Mouse (Mus musculus): ENCODE results near the gene Gripap1. TPM values are rescaled to one million over a fixed set of nuclear protein-coding genes. Genes with fewer than 3 reads are reported as not detected.
"Not testable (repeated sequence)": the region's sequence is repeated elsewhere in the genome, so short reads cannot be mapped to it uniquely, and the experiment has no call there.

Gripap1 gene
- polyA plus RNA-seq, 1 experiment from 2014 or later = 47.3 TPM

GRCm38 (mm10) chrX:7793361-7793760 is 3.8 kb downstream of the Gripap1 start:
- no peaks in the 10 kb centered on the region for H3K9me3 ChIP-seq
- no peak overlapping the region for H3K9ac ChIP-seq
- 51% methylated on average over 3 of the region's 3 CpGs for WGBS
- no peak overlapping the region for H3K27ac ChIP-seq
- ATAC-seq (ENCODE audit: low FRiP score, low read depth) = no peak
- H3K4me1 ChIP-seq = peaks cover 5% of the 10 kb centered on the region; the same call in 1 of the 2 replicates
- no peaks in the 10 kb centered on the region; the same call in 1 of the 2 replicates for H3K36me3 ChIP-seq
- no peak overlapping the region for H3K4me2 ChIP-seq (replicated peaks)
- H3K27me3 ChIP-seq = no peaks in the 10 kb centered on the region
- H3K4me3 ChIP-seq = no peak overlapping the region

- ATAC-seq (ENCODE audit: low FRiP score, low read depth) = no peak
- Histone ChIP-seq H3K27me3 (no peaks in the 10 kb centered on the region), H3K4me3 (no peak overlapping the region), H3K36me3 (peaks cover 2% of the 10 kb centered on the region), H3K27ac (no peak overlapping the region), H3K4me2 (replicated peaks) (no peak overlapping the region), H3K9ac (no peak overlapping the region), H3K9me3 (no peaks in the 10 kb centered on the region), H3K4me1 (peaks cover 5% of the 10 kb centered on the region; the same call in 1 of the 2 replicates)
- WGBS = 23% methylated on average over 7 of the region's 7 CpGs
Observed at GRCm38 (mm10) chrX:7795016-7795415, 5.5 kb downstream of the Gripap1 start.

- no peak overlapping the region for H3K4me3 ChIP-seq
- 77% methylated on average over 3 of the region's 3 CpGs for WGBS
- H3K36me3 ChIP-seq = peaks cover 4% of the 10 kb centered on the region
- no peak overlapping the region for H3K27ac ChIP-seq
- ATAC-seq (ENCODE audit: low FRiP score, low read depth) = no peak
- H3K27me3 ChIP-seq = no peaks in the 10 kb centered on the region
- H3K9me3 ChIP-seq = no peaks in the 10 kb centered on the region
- H3K9ac ChIP-seq = no peak overlapping the region
- no peak overlapping the region for H3K4me2 ChIP-seq (replicated peaks)
- no peaks in the 10 kb centered on the region for H3K4me1 ChIP-seq
Observed at GRCm38 (mm10) chrX:7797327-7797726, 7.8 kb downstream of the Gripap1 start.

GRCm38 (mm10) chrX:7802157-7802556 is 12.6 kb downstream of the Gripap1 start:
- peaks cover 24% of the 10 kb centered on the region for H3K36me3 ChIP-seq
- H3K4me1 ChIP-seq; H3K9me3 ChIP-seq; H3K4me3 ChIP-seq; H3K4me2 ChIP-seq (replicated peaks); ATAC-seq (ENCODE audit: low FRiP score, low read depth); H3K9ac ChIP-seq; H3K27ac ChIP-seq; H3K27me3 ChIP-seq: not testable (repeated sequence)
- 84% methylated on average over 2 of the region's 2 CpGs for WGBS

- not testable (repeated sequence) for H3K27me3 ChIP-seq; H3K4me3 ChIP-seq; H3K4me2 ChIP-seq (replicated peaks); ATAC-seq (ENCODE audit: low FRiP score, low read depth); H3K9me3 ChIP-seq; H3K4me1 ChIP-seq; H3K9ac ChIP-seq; H3K27ac ChIP-seq
- peaks cover 45% of the 10 kb centered on the region for H3K36me3 ChIP-seq
- WGBS = 46% methylated on average over 8 of the region's 8 CpGs
Observed at GRCm38 (mm10) chrX:7815016-7815415, 25.5 kb downstream of the Gripap1 start.

- peaks cover 6% of the 10 kb centered on the region; the same call in 1 of the 2 replicates for H3K4me1 ChIP-seq
- no peak within 1 kb of the TSS for H3K27ac ChIP-seq
- peak; percentile 69 for ATAC-seq (ENCODE audit: low FRiP score, low read depth)
- H3K27me3 ChIP-seq = no peaks in the 10 kb centered on the region
- peak within 1 kb of the TSS; percentile 47 for H3K4me3 ChIP-seq
- H3K9me3 ChIP-seq = no peaks in the 10 kb centered on the region
- WGBS = 15% methylated on average over 23 of the region's 24 CpGs
- peak within 1 kb of the TSS; percentile 56 for H3K9ac ChIP-seq
- H3K4me2 ChIP-seq (replicated peaks) = peak within 1 kb of the TSS; percentile 68
- peaks cover 13% of the 10 kb centered on the region; the same call in 1 of the 2 replicates for H3K36me3 ChIP-seq
Observed at GRCm38 (mm10) chrX:7821865-7822779, 32.6 kb downstream of the Gripap1 start, which contains the start of gene Kcnd1. TSS of gene Kcnd1 (plus strand) at chrX:7822289.

- Histone ChIP-seq H3K36me3 (no peaks in the 10 kb centered on the region), H3K9me3 (no peaks in the 10 kb centered on the region), H3K4me3 (no peak overlapping the region), H3K4me1 (no peaks in the 10 kb centered on the region), H3K4me2 (replicated peaks) (no peak overlapping the region), H3K27me3 (no peaks in the 10 kb centered on the region), H3K9ac (no peak overlapping the region), H3K27ac (no peak overlapping the region)
- WGBS = 81% methylated on average over 1 of the region's 1 CpGs
- no peak for ATAC-seq (ENCODE audit: low FRiP score, low read depth)
Observed at GRCm38 (mm10) chrX:7837146-7837545, 47.6 kb downstream of the Gripap1 start.

GRCm38 (mm10) chrX:7840842-7841162 is 51.2 kb downstream of the Gripap1 start:
- H3K36me3 ChIP-seq = no peaks in the 10 kb centered on the region
- no peak overlapping the region for H3K27ac ChIP-seq
- no peaks in the 10 kb centered on the region for H3K27me3 ChIP-seq
- ATAC-seq (ENCODE audit: low FRiP score, low read depth) = no peak
- peak overlapping the region; percentile 53 for H3K4me2 ChIP-seq (replicated peaks)
- WGBS = 12% methylated on average over 7 of the region's 7 CpGs
- H3K4me3 ChIP-seq = peak overlapping the region; percentile 75
- peaks cover 15% of the 10 kb centered on the region for H3K4me1 ChIP-seq
- H3K9ac ChIP-seq = no peak overlapping the region
- no peaks in the 10 kb centered on the region for H3K9me3 ChIP-seq

GRCm38 (mm10) chrX:7841163-7842162 is 51.9 kb downstream of the Gripap1 start, which contains the start of gene Otud5:
TSS of gene Otud5 (plus strand) at chrX:7841364.
- 16% methylated on average over 74 of the region's 74 CpGs for WGBS

GRCm38 (mm10) chrX:7842318-7842717 is 52.8 kb downstream of the Gripap1 start:
- 20% methylated on average over 42 of the region's 42 CpGs for WGBS
- H3K27me3 ChIP-seq = no peaks in the 10 kb centered on the region
- H3K27ac ChIP-seq = peak overlapping the region; percentile 82; the same call in 1 of the 2 replicates
- no peak for ATAC-seq (ENCODE audit: low FRiP score, low read depth)
- H3K36me3 ChIP-seq = no peaks in the 10 kb centered on the region
- H3K4me1 ChIP-seq = peaks cover 15% of the 10 kb centered on the region
- H3K9ac ChIP-seq = peak overlapping the region; percentile 89
- no peaks in the 10 kb centered on the region for H3K9me3 ChIP-seq
- peak overlapping the region; percentile 75 for H3K4me3 ChIP-seq
- H3K4me2 ChIP-seq (replicated peaks) = peak overlapping the region; percentile 76

More at GRCm38 (mm10) chrX:7841163-7842162, 51.9 kb downstream of the Gripap1 start, which contains the start of gene Otud5:
- Histone ChIP-seq H3K4me2 (replicated peaks) (peak within 1 kb of the TSS; percentile 76), H3K4me3 (peak within 1 kb of the TSS; percentile 75), H3K27me3 (no peaks in the 10 kb centered on the region), H3K27ac (peak within 1 kb of the TSS; percentile 82), H3K36me3 (no peaks in the 10 kb centered on the region), H3K4me1 (peaks cover 15% of the 10 kb centered on the region), H3K9me3 (no peaks in the 10 kb centered on the region), H3K9ac (peak within 1 kb of the TSS; percentile 89)
- peak; percentile 97 for ATAC-seq (ENCODE audit: low FRiP score, low read depth)

GRCm38 (mm10) chrX:7847845-7848244 is 58.3 kb downstream of the Gripap1 start:
- no peak overlapping the region for H3K4me3 ChIP-seq
- peaks cover 3% of the 10 kb centered on the region; the same call in 1 of the 2 replicates for H3K36me3 ChIP-seq
- 82% methylated on average over 2 of the region's 2 CpGs for WGBS
- no peak overlapping the region for H3K9ac ChIP-seq
- H3K27ac ChIP-seq = no peak overlapping the region
- H3K4me2 ChIP-seq (replicated peaks) = no peak overlapping the region
- H3K9me3 ChIP-seq = no peaks in the 10 kb centered on the region
- peaks cover 14% of the 10 kb centered on the region for H3K4me1 ChIP-seq
- ATAC-seq (ENCODE audit: low FRiP score, low read depth) = no peak
- H3K27me3 ChIP-seq = no peaks in the 10 kb centered on the region
